Mouse (Mus musculus): ENCODE results near the gene Sec14l2.

Gene Sec14l2

DNA sequence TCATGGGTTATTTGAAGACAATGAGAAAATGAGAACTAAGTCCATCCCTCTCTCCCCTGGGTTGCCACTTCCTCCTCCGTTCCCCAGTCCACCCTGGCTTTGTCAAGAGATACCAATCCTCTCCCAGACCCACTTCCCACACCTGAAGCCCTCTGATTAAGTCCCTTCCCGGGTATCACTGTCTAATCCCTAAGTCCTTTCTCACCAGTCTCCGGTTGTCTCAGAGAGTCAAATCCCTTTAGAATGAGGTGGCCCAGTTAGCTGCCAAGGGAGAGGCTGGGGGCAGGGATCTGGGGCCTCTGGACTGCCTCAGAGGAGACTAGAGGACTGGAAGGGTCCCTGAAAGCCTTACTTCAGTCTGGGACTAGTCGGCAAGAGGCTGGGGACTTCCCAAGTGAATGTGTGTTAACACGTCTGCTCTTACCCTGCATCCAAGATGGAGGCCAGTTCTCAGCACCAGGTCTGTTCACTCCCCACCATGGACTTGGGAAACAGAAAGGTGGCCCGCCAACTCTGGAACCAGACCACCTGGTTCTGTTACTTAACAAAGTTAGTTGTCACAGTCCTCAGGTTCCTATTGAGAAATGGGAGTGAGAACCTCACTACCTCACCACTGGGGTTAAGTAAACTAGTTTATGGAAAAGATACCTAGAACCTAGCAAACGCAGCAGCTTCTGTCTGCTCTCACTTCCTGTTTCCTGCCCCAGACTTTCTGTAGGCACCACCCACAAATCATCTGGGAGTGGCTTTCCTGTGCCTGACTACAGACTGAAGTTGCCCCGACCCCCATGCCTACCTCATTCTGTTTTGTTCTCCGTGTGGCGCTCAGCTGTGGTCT is at the start of gene Sec14l2:
TSS of gene Sec14l2 (minus strand) at position 674 of the 838 bp plus-strand sequence.
- DNase-seq, result no peak

DNA sequence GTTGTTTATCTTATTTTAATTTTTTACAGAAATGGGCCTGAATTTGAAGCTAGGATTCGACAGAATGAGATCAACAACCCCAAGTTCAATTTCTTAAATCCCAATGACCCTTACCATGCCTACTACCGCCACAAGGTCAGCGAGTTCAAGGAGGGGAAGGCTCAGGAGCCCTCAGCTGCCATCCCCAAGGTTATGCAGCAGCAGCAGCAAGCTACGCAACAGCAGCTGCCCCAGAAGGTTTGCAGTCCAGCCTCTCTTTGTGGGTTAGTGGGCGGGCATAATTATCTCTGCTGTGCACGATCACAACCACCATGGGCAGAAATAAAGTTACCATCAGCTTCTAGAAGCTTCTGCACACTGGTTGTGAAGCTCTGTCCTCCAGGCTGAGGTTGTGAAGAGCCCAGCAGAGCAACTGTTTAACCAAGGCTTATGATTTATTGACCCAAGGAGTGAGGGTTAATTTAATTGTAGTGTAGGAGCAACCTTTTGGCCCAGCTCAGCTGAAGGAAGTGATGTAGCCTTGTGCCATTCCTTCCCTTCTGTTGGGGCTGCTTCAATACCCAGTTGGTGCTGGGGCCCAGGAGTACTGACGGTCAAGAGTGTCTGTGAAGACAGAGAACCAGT is 43.4 kb upstream of the Sec14l2 start:
- no peak for DNase-seq

DNA sequence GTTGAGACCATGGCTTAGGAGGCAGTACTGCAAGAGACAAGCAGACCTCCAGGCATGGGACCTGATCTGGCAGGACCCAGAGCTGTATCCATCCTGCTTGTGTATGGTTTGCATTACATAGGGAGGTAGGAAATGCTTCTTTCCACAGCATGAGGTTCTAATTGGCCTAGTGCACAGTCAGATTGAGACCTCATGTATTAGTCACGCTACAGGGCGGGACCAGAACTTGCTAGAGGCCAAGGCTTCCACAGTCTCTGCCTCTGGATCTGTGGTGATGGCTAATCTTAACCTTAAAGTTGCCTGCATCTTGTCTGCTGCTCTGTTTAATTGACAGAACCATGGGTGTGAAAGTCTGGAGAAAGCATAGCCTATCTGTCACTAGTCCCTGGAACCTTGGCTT is 41.5 kb upstream of the Sec14l2 start:
- DNase-seq, result no peak

DNA sequence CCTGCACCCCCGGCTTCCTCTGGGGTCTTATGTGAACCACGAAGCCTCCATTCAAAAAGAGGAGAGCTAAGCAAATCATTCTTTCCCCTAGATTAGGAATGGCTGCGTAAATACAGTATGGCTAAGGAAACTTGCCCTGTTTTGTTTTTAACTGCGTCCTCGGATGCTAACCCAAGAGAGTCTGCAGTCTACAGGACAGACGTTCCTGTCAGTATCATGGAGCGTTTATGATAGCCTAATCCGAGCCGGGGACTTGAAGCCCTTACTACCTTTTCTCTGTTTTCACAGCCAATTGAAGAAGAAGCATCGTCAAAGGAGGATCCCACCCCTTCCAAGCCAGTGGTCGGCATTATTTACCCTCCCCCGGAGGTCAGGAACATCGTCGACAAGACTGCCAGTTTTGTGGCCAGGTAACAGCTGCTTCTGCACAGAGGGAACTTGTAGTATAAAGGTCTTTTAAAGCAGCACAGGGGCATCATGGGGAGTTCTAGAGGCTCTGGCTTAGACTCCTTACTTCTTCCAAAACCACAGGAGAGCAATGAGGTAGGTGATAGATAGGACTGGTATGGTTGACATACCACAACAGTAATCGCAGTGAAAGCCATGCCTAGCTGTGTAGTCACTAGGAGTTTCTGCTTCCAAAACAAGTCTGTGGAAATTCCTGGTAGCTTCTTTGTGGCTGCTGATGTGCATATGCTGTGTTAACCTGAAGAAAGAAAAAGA is 37.7 kb upstream of the Sec14l2 start:
- DNase-seq, result no peak

DNA sequence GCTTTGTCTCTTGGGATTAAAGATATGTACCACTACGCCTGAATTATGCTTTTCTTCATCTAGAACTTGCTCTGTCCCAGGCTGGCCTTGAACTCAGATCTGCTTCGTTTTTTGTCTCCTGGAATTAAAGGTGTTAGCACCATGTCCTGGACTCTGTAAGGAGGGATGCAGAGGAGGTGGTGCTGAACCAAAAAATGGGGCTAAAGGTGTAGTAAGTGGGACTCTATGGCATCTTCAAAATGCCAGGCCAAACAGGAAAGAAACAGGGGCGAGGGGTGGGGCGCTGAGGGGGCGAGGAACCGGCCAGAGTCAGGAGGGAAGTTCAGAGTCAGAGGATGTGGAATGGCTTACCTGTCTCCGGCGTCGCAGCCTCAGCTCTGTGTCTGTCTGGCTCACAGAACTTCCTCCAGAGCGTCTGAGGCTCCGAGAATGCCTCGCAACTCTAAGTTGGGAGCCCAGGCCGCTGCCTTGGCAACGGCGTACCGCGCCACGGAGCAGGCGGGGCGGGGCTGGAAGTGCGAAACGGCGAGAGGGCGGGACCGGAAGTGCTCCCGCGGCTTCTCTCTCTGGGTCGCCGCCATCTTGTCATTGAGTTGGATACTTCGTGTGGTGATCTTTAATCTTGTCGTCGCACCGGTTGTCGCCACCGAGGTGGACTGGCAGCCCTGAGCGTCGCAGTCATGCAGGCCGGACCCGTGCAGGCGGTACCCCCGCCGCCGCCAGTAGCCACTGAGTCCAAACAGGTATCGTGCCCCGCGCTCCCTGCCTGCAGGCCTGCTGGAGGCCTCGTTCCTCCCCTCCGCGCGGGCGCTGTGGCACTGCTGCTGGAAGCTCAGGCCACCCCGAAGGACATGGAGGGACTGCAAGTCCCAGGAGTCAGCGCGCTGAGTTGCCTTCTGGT is 36.8 kb upstream of the Sec14l2 start, which contains the start of the genes Ccdc157 and Sf3a1:
TSS of gene Ccdc157 (minus strand) at position 486 of the 901 bp plus-strand sequence.
TSS of gene Sf3a1 (plus strand) at position 543 of the 901 bp plus-strand sequence.
- DNase-seq, result peak; percentile 98

DNA sequence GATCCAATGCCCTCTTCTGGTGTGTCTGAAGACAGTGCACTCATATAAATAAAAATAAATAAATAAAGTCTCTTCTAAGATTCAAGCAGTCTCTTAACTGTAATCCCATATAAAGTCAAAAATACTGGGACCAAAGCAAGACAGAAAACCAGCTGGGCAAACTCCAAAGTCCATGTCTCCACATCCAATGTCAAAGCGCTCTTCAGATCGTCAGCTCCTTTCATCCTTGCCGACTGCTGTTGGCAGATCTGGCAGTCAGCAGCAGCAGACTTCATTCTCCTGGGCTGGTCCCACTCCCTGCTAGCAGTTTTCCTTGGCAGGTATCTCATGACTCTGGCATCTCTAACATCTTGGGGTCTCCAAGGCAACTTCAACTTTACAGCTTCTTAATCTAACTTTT is 35.5 kb upstream of the Sec14l2 start:
- DNase-seq, result no peak

DNA sequence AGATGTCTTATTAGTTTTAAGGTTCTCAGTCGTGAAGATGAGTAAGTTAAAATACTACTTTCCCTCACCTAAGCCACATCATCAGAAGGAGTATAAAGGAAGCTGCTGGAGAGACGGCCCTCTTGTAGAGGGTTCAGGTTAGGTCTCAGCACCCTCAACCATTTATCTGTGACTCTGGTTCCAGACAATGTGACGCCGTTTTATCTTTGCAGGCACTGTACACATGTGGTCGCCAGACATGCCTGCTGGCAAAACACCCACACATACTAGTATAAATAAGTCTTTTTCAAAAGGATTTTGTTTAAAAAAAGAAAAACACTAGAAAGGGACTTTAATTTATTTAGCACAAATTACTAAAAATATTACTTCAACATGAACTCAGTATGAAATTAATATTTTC is 32.4 kb upstream of the Sec14l2 start:
- no peak for DNase-seq

DNA sequence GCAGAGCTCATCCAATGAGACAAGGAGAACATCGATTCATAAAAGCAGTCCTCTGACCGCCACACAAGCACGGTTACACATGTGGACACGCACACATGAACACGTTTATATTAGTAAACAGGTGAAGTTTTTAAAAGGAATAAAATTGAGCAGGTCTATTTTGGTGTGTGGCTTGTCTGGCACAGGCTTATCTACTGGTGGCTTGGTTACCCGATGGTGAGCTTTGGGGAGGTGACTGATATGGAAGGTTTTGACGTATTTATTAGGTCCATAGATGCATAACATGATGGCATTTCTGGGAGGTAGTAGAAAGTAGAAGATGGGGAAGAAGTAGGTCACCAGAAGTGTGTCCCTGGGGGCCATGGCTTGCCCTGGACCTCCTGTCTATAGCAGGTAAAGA is 30.5 kb upstream of the Sec14l2 start:
- DNase-seq, result no peak

DNA sequence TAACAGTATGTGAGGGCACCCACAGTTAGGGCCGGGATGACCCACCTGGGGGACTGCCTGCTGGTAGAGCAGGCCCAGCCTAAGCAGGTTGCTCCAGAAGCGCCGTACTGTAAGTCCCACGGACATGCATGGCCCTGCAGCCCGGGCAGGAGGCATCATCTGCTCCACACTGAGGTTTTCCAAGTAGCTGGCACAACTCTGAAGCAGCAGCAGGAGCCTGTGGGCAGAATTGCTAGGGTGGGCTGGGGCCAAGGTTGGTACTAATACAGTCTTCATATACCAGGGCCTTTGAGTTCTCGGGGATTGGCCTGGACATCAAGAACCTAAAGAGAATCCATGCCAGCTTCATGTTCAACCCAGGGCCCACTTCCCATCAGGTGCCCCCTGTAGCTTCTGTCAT is 26.7 kb upstream of the Sec14l2 start:
- DNase-seq, result no peak

DNA sequence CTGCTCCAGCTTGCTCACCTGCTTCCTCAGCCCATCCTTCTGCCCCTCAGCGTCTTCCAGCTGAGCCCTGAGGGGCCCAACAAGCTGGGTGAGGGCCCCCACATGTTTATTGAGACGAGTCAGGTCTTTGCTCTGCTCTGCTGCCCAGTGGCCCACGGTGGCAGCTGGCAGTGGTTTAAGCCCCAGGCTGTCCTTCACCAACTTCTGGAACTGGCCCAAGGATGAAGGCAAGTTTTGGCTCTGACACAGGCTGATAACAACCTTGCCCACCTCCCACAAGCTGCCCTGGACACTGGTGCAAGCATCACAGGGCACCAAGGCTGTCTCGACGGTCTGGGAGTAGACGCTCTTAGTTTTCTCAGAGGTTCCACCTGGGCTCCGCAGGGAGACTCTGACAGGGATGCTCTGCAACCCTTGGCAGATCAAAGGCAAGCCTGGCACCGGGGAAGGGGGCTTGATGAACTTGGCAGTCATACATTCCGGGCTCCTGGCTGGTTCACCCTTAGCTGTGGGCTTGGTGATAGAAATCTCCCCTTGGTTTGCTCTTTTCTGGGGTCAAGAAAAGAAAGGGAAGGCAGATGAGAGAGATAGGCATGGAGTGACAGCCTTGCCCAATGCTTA is 25.4 kb upstream of the Sec14l2 start:
- no peak for DNase-seq

DNA sequence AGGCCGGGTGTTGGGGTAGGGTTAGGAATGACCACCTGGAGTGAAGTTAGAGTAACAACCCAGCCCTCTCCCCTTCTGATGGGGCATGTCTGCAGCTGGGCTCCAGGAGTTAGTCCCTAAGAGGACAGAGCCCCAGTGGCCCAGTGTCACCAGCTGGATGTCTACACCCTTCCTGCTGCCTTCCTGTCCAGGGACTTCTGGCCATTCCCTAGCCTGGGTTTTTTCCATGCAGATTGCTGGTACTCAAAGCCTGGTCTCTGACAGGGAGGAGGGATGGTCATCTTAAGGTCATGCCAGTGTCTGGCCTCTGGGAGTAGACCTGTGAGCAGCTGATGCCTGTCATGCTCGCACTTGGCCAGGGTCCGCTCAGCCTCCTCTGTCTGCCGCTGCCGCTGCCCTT is 24.9 kb upstream of the Sec14l2 start:
- DNase-seq, result no peak

DNA sequence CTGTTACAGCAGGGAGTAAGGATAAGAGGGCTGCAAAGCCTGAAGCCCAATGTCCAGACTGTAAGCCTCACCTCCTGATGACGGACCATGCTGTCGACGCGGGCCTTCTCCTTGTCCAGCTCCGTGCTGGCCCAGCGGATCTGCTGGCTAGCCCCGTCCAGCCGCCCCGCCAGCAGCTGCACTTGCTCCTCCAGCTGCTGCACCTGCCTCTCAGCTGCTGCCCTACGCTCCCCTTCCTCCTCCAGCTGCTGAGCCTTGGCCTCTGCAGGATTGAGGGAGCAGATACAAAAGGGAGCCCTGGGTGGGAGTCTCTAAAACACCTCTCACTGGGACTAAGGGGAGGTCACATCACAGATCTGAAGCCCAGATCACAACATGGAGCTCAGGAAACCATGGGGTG is 23.9 kb upstream of the Sec14l2 start:
- DNase-seq, result no peak

DNA sequence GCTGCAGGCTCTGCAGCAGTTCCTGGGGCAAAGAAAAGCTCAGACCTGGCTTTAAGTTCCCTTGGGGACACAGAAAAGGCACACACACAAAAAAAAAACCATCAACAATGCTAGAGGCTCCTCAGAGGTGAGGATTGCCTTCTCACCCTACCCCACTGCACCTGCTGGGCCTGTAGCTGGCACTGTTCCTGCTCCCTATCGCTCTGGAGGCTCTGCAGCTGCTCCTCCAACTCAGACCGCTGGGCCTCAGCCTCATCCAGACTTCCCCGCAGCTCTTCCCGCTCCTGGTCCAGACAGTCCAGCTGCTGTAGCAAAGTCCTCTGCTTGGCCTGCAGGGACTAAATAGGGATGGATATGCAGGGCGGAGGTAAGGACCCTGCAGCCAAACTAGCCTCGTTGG is 23.2 kb upstream of the Sec14l2 start:
- DNase-seq, result no peak

DNA sequence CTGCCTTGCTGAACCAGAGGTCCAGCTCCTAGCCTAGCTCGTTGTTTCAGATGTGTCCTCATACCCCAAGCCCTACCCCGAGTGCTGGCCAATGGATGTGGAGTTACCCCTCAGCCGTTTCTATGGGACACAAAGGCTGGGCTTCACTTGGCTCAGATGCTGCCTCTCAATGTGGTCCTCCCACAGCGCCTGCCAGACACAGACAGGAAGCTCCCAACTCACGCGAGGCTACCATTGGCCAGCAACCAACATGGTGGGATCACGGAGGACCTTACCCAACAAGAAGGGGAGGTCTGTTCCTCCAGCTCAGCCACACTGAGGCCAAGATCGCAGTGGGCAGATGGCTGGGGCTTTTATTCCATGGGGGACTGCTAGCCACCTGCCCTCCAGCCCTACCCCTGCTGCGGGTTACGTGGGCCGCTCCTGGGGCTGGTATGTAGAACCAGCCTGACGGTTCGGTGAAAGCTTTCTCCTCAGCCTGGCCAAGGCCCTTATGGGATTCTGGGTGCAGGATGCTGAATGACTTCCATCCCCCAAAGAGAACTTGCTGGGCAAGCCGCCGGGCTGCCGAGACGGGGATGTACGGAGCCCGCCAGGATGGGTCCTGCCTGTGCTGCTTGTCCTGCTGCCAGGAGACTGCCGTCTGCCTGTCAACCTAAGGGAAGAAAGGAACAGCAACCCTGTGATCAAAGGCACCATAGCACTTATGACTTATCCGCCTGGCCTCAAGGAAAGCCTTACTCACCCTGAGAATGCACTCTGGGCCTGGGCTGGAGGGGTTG is 20.3 kb upstream of the Sec14l2 start:
- DNase-seq, result no peak

DNA sequence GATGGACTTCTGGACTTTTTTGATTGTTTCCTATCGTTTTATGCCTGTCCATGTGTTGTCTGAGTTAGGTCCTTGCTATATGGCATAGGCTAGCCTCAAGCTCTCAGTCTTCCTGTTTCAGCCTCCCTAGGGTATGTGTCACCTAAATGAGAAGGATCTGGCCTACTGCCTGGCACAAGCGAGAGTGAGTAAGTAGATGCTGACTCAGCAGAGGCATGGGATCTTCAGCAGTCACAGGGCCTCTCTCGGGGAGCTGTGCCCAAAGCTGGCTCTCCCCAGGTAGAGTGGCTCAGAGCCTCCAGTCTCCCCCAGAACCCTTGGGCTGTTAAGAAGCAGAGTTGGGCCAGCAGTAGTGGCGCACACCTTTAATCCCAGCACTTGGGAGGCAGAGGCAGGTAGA is 19.1 kb upstream of the Sec14l2 start:
- no peak for DNase-seq

DNA sequence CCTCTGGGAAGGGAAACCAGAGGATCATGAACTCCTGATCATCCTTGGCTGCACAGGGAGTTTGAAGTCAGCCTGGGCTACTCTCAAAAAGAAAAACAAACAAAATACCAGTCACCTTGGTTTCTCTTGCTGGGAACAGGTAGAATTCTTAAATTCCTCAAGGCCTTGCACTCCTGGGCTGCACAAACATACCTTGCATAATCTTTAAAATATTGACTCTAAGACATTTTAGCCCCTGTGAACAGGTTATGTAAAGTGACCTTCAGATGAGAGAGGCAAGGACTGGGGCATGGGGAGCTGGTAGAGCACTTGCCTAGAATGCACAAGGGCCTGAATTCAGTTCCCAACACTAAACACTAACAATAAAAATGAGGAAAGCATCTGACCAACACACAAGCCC is 18.3 kb upstream of the Sec14l2 start:
- no peak for DNase-seq

DNA sequence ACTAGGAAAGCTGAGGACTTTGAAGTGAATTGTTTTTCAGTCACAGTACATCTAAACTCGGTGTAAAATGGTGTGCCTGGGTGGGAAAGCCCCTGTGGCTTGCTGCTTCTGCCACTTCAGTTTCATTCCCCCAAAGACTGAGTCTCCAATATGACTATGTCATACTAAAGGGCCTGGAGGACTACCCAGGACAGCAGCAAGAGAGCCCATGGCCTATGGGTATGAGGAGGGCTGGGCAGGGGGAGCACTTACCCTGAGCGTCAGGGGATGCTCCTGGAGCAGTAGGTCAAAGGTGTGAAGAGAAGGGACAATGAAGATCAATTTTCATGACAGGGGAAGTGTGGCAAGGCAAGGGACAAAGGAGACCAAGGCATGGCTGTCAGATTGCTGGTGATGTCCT is 15.7 kb upstream of the Sec14l2 start:
- DNase-seq, result no peak

DNA sequence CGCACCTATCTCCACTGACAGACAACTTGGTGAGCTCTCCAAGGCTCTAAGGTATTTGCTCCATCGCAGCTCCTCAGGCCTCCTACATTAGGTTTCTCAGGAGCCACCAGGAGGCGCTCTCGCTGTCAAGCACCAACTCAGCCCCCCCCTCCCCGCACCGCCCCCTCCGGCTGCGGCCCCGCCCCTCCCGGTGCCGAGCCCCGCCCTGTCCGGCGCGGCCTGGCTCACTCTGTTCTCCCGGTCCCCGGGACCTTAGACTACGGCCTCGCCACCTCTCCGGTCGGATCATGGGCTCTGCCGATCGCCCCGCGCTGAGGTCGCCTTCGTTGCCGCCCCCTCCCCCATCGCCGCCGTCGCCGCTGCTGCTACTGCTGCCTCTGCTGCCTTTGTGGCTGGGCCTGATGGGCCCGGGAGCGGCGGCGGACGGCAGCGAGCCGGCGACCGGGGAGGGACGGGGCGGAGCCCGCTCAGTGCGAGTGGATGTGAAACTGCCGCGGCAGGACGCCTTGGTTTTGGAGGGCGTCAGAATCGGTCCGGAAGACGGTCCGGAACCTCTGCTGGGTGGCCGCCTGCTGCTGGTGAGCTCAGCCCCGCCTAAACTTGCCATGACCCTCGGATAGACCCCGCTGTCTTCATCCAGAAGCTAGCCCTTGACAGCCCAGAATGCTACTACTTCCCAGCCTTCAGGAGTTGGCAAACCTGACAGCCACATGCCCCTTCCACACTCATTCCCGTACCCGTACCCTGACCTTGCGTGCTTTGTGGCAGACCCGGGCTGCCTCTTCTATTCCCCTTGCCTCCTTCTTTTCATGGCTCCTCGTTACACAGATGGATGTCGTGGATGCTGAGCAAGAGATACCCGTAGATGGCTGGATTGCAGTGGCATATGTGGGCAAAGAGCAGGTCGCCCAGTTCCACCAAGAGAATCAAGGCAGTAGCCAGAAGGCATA is 12.0 kb upstream of the Sec14l2 start, which contains the start of gene Rnf215:
TSS of gene Rnf215 (plus strand) at position 217 of the 950 bp plus-strand sequence.
- DNase-seq, result peak; percentile 95

DNA sequence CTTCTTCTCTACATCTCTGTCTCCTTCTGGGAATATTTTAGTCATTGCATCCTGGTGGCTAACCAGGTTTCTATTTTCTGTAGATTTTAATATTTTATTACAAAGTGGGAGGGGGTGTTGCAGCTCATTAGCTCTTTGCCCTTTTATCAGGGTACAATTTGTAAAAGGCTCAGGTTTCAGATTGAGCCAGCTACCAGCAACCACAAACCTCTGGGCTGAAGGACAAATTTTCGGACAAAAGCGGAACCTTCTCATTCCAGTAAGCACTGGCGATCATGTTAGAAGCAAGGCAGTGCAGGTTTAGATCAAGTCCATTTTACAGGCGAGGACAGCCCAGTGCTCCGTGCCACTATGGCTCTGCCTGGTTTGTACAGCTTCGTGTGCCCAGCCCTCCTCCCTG is 11.2 kb upstream of the Sec14l2 start:
- no peak for DNase-seq

DNA sequence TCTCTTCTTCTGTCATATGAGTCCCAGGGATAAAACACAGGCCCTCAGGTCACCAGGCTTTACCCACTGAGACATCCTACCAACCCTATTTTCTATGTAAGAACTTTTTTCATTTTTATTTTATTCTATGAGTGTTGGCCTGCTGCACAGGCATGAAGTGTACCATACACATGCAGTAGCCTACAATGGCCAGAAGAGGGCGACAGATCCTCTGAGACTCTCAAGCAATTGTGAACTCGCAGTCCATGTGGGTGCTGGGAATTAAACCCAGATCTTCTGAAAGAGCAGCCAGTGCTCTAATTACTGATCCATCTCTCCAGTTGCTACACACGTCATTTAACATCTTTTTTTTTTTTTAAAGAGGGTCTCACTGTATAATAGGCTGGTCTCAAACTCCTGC is 10.2 kb upstream of the Sec14l2 start:
- DNase-seq, result peak; percentile 18
